Mouse (Mus musculus) G1E (cell line): ENCODE data around the gene Ms4a7. TPM values are rescaled to one million over a fixed set of nuclear protein-coding genes. Genes with fewer than 3 reads are reported as not detected.
"Not testable (repeated sequence)": the region's sequence is repeated elsewhere in the genome, so short reads cannot be mapped to it uniquely, and the experiment has no call there.

Experiments
- ATAC-seq: 2 replicates; pipeline ENCODE4 v1.8.0; 2016; ENCODE audit warnings: mild to moderate bottlenecking; ENCODE audit not compliant: insufficient number of reproducible peaks, poor library complexity, low FRiP score, severe bottlenecking; ENCODE audit errors: extremely low read depth
- DNase-seq: peaks from one replicate; pipeline ENCODE4 v3.0.0; 2012; ENCODE audit warnings: low spot score
- H3K27me3 ChIP-seq: 2 replicates; pipeline ENCODE4 v1.6.1; 2012; ENCODE audit warnings: mild to moderate bottlenecking, low read length, inconsistent platforms; ENCODE audit not compliant: insufficient read depth
- H3K36me3 ChIP-seq: replicated peaks from 2 replicates; pipeline ENCODE3; 2012; ENCODE audit warnings: mild to moderate bottlenecking, inconsistent platforms
- H3K4me1 ChIP-seq: 2 replicates; pipeline ENCODE4 v1.6.1; 2012; ENCODE audit warnings: low read depth, low read length, inconsistent platforms, mixed read lengths; ENCODE audit not compliant: insufficient read depth
- H3K4me3 ChIP-seq: 2 replicates; pipeline ENCODE4 v1.5.1; 2012; ENCODE audit warnings: low read depth, mild to moderate bottlenecking, inconsistent platforms, low read length, moderate library complexity, mixed read lengths
- H3K9me3 ChIP-seq: replicated peaks from 2 replicates; pipeline ENCODE4 v1.6.1; 2012; ENCODE audit warnings: inconsistent platforms
- CTCF ChIP-seq: IDR thresholded peaks from 2 replicates; pipeline ENCODE4 v1.5.1; 2012; ENCODE audit warnings: low read depth, low read length, inconsistent platforms, mixed read lengths
- GATA1 ChIP-seq: IDR thresholded peaks from 2 replicates; pipeline ENCODE4 v1.6.1; 2012; ENCODE audit warnings: borderline replicate concordance, low read length, inconsistent platforms, mixed read lengths
- GATA2 ChIP-seq: IDR thresholded peaks from 2 replicates; pipeline ENCODE4 v1.6.1; 2012; ENCODE audit warnings: low read depth, low read length, inconsistent platforms, borderline replicate concordance
- POLR2AphosphoS5 ChIP-seq: IDR thresholded peaks from 2 replicates; pipeline ENCODE4 v1.6.1; 2012; ENCODE audit warnings: low read depth, low read length, inconsistent platforms; ENCODE audit not compliant: insufficient replicate concordance
- TAL1 ChIP-seq: conservative IDR thresholded peaks from 2 replicates; pipeline ENCODE4 v1.6.1; 2012; ENCODE audit warnings: low read depth, low read length, inconsistent platforms, mixed read lengths
- polyA plus RNA-seq: library from polyadenylated mRNA; stranded (reverse); fragments of >175 nt; gene quantifications from 2 replicates; pipeline ENCODE4 v1.2.3, GENCODE M21; 2012
- total RNA-seq, 2 experiments: library from RNA; stranded (forward) in 1 of 2; stranded (reverse) in 1 of 2; fragments of 200-1000 nt in 1 of 2; fragments of >200 nt in 1 of 2; fragmentation: Nextera tagmentation in 1 of 2; gene quantifications; 2 replicates each; pipeline ENCODE4 v1.2.3; 2014 to 2017

The Ms4a7 gene
- total and polyA plus RNA-seq, 3 experiments, result 0.05 TPM; not detected in 2

DNA sequence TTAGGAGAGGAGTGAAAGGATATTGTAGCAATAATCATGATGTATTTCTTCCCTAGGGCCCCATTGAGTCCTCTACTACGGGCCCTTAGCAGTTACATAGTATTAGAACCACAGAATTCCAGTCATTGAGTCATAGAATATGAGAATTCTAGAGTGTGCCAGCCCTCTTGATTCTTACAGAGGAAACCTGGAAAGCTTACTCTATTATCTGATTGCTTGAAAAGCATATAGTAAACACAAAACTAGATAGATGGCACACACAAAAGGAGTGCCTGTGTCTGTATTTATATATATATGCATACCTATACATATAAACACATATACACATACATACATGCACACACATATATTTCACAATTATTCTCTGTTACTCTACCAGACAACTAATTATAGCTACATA, 21.6 kb downstream of the Ms4a7 start, which contains the start of gene Ms4a14:
Ms4a14 (minus strand) TSS at position 101 of the 400 bp plus-strand sequence.
- Histone ChIP-seq H3K4me1 (no peaks in the 10 kb centered on the region), H3K27me3 (no peaks in the 10 kb centered on the region), H3K36me3 (no peaks in the 10 kb centered on the region), H3K4me3 (no peak within 1 kb of the TSS), H3K9me3 (no peaks in the 10 kb centered on the region)
- ATAC-seq, result no peak
- TF ChIP-seq TAL1 (no peak), POLR2AphosphoS5 (no peak), CTCF (no peak), GATA2 (no peak), GATA1 (no peak)
- no peak for DNase-seq

GRCm38 (mm10) chr19:11308888-11309287, 27.1 kb downstream of the Ms4a7 start:
- no peak for ATAC-seq
- no peaks in the 10 kb centered on the region for H3K36me3 ChIP-seq
- no peaks in the 10 kb centered on the region for H3K4me1 ChIP-seq
- TF ChIP-seq TAL1 (no peak), GATA1 (no peak), POLR2AphosphoS5 (no peak), GATA2 (no peak), CTCF (no peak)
- H3K27me3 ChIP-seq, result no peaks in the 10 kb centered on the region
- DNase-seq, result no peak
- no peak overlapping the region for H3K4me3 ChIP-seq
- H3K9me3 ChIP-seq, result no peaks in the 10 kb centered on the region

DNA sequence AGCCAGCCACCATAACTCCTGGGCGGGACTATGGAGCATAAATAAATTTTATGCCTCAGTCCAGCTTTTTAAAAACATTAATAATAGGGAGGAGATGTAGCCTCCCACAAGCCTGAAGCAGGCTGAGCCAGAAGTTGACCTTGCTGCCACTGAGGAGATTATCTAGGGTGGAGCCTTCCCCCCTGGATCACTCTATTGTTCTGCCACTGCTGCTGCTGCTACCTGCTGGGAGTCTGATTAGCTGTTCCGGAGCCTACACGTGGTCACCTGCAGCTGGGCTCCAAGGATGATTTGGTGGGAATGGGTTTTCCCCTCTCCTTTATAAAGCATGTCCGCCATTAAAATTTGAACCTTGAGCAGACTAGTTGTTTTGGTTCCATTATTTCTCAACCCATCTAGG, 36.4 kb downstream of the Ms4a7 start:
- H3K9me3 ChIP-seq, H3K4me1 ChIP-seq, ATAC-seq, DNase-seq, H3K36me3 ChIP-seq, H3K4me3 ChIP-seq, H3K27me3 ChIP-seq: not testable (repeated sequence)

- Histone ChIP-seq H3K4me3 (no peak overlapping the region), H3K36me3 (no peaks in the 10 kb centered on the region), H3K9me3 (no peaks in the 10 kb centered on the region), H3K27me3 (no peaks in the 10 kb centered on the region), H3K4me1 (no peaks in the 10 kb centered on the region)
- ATAC-seq (no peak), DNase-seq (no peak)
- TF ChIP-seq GATA2 (no peak), GATA1 (no peak), TAL1 (no peak), POLR2AphosphoS5 (no peak), CTCF (no peak)
Measured at GRCm38 (mm10) chr19:11298939-11299338, 37.0 kb downstream of the Ms4a7 start.

GRCm38 (mm10) chr19:11293616-11294015, 42.3 kb downstream of the Ms4a7 start:
- H3K9me3 ChIP-seq, H3K4me3 ChIP-seq, H3K36me3 ChIP-seq, H3K27me3 ChIP-seq, DNase-seq, H3K4me1 ChIP-seq, ATAC-seq: not testable (repeated sequence)

DNA sequence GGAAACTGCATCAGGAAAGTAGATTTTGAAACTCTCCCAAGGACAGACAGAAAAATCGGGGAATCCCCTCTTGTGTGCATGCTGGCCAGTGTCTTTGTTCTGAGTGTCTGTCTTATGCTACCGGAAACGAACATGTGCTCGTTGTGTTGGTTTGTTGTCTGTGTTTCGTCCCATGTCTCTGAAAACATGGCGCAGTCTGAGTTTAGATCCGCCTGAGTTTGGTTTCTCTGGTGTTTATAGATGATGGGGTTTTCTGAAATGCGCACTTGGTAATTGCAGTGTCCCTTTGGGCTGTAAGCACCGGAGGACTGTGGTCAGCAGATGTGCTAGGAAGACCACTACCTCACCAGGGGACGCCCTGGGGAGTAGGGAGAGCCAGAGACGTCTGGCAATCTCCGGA, 43.0 kb downstream of the Ms4a7 start:
- Histone ChIP-seq H3K9me3 (no peaks in the 10 kb centered on the region), H3K36me3 (no peaks in the 10 kb centered on the region), H3K27me3 (no peaks in the 10 kb centered on the region), H3K4me3 (no peak overlapping the region), H3K4me1 (no peaks in the 10 kb centered on the region)
- no peak for TF ChIP-seq CTCF
- DNase-seq (no peak), ATAC-seq (no peak)

GRCm38 (mm10) chr19:11283773-11284172, 52.2 kb downstream of the Ms4a7 start, which contains the start of gene Ms4a5:
Ms4a5 (minus strand) TSS chr19:11283873.
- H3K27me3 ChIP-seq, result no peaks in the 10 kb centered on the region
- H3K9me3 ChIP-seq, result no peaks in the 10 kb centered on the region
- no peak for TF ChIP-seq CTCF
- no peak for TF ChIP-seq POLR2AphosphoS5
- TF ChIP-seq TAL1, result no peak
- TF ChIP-seq GATA1, result no peak
- TF ChIP-seq GATA2, result no peak
- H3K36me3 ChIP-seq, result no peaks in the 10 kb centered on the region
- no peaks in the 10 kb centered on the region for H3K4me1 ChIP-seq
- ATAC-seq (no peak), DNase-seq (no peak)
- no peak within 1 kb of the TSS for H3K4me3 ChIP-seq
